Mouse (Mus musculus): ENCODE data around the gene Ucp2.
"Not testable (repeated sequence)": the region's sequence is repeated elsewhere in the genome, so short reads cannot be mapped to it uniquely, and the experiment has no call there.

- TF ChIP-seq CTCF, EP300 (IDR thresholded peaks at IDR 0.05; ENCODE audit: low read depth): not testable (repeated sequence)
Measured at GRCm38 (mm10) chr7:100482046-100482445, 11.1 kb upstream of the Ucp2 start.

All from heart, postnatal 0 days (tissue).